Comparison of ENCODE assay signal across 25 mouse cellular contexts in the genomic region with DNA sequence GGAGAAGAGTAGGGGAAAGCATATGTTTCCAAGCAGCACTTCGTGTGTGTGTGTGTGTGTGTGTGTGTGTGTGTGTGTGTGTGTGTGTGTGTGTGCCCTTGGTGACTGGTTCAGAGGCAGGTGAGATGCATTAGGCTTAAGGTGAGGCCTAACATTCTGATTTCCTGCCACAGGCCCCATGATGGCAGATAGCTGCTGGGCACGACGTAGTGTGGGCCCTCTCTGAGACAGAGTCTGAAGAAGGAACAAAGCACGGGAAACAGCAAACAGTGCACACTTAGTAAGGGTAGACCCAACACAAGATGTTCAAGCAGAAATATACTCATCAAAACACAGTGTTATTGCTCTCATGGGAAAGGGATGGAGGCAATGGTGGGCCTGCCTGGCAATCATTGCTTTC.
"Had no signal": no experiment of that assay in that cellular context is flagged by ENCODE, and none has a peak within 500 bp of the region (broad histone marks: within the 10 kb centered on the region; RNA-seq: fewer than 3 reads in every experiment).

No protein-coding gene starts in this region.

- H3K27me3 ChIP-seq: heart, embryonic 12.5 days; hindbrain, embryonic 13.5 days; hindbrain, embryonic 15.5 days; intestine, embryonic 15.5 days; kidney, embryonic 15.5 days; limb, embryonic 13.5 days; limb, embryonic 15.5 days; liver, embryonic 12.5 days had no signal

- H3K4me3 ChIP-seq: gastrocnemius, adult 2 months; heart, embryonic 10.5 days; heart, embryonic 12.5 days; hindbrain, embryonic 13.5 days; hindbrain, embryonic 15.5 days; intestine, embryonic 15.5 days; kidney, embryonic 15.5 days; limb, embryonic 13.5 days; limb, embryonic 15.5 days; liver, embryonic 12.5 days had no signal

- H3K9me3 ChIP-seq: heart, embryonic 10.5 days; heart, embryonic 12.5 days; hindbrain, embryonic 13.5 days; hindbrain, embryonic 15.5 days; intestine, embryonic 15.5 days; kidney, embryonic 15.5 days; limb, embryonic 13.5 days; limb, embryonic 15.5 days; liver, embryonic 12.5 days had no signal

- H3K27ac ChIP-seq: gastrocnemius, adult 2 months; heart, embryonic 10.5 days; hindbrain, embryonic 13.5 days; hindbrain, embryonic 15.5 days; hindbrain, postnatal 0 days; intestine, embryonic 15.5 days; kidney, embryonic 15.5 days; kidney, postnatal 0 days; limb, embryonic 13.5 days; limb, embryonic 15.5 days; liver, embryonic 12.5 days had no signal

- ATAC-seq: hindbrain, postnatal 0 days; intestine, embryonic 15.5 days; liver, embryonic 12.5 days had no signal

- H3K4me1 ChIP-seq: heart, embryonic 10.5 days; heart, embryonic 12.5 days; hindbrain, embryonic 13.5 days; hindbrain, embryonic 15.5 days; intestine, embryonic 15.5 days; kidney, embryonic 15.5 days; limb, embryonic 15.5 days; liver, embryonic 12.5 days had no signal

- H3K4me2 ChIP-seq: heart, embryonic 12.5 days; hindbrain, embryonic 13.5 days; hindbrain, embryonic 15.5 days; intestine, embryonic 15.5 days; kidney, embryonic 15.5 days; limb, embryonic 13.5 days; limb, embryonic 15.5 days; liver, embryonic 12.5 days had no signal

- H3K9ac ChIP-seq: heart, embryonic 12.5 days; hindbrain, embryonic 13.5 days; hindbrain, embryonic 15.5 days; intestine, embryonic 15.5 days; kidney, embryonic 15.5 days; limb, embryonic 13.5 days; limb, embryonic 15.5 days; liver, embryonic 12.5 days had no signal

- DNase-seq: gastrocnemius, adult 2 months; gastrocnemius, postnatal 10 days; gastrocnemius, postnatal 25 days; heart, adult 18-20 months; heart, postnatal 10 days; heart, postnatal 36 days; kidney, adult 11 months; kidney, adult 2 months; kidney, adult 9 months; kidney, postnatal 14 days; kidney, postnatal 36 days; layer of hippocampus, adult 9-11 months; layer of hippocampus, postnatal 36 days; left cerebral cortex, postnatal 4 days had no signal

- H3K36me3 ChIP-seq: heart, embryonic 10.5 days; heart, embryonic 12.5 days; hindbrain, embryonic 13.5 days; hindbrain, embryonic 15.5 days; intestine, embryonic 15.5 days; kidney, embryonic 15.5 days; limb, embryonic 13.5 days; limb, embryonic 15.5 days; liver, embryonic 12.5 days had no signal
